21 mouse cellular contexts compared by ENCODE assay signal in genomic region chr9:13497016-13497415, GRCm38 (mm10). TPM values are rescaled to one million over a fixed set of nuclear protein-coding genes. Genes with fewer than 3 reads are reported as not detected.
DNase-seq lines count a peak whose midpoint lies in the region; ATAC-seq and TF ChIP-seq lines count a peak whose summit lies in the region.
"Had no signal": no experiment of that assay in that cellular context is flagged by ENCODE, and none has a peak within 500 bp of the region (broad histone marks: within the 10 kb centered on the region; RNA-seq: fewer than 3 reads in every experiment).

No protein-coding gene starts in this region.

- peak overlapping the region; percentile 46; the same call in 1 of the 2 replicates for H3K27ac ChIP-seq in kidney, adult 2 months (ENCODE audit: insufficient read depth, low read depth, low read length)
- H3K27ac ChIP-seq in heart, postnatal 0 days (ENCODE audit: low read depth): peak overlapping the region; percentile 82; the same call in 1 of the 2 replicates
- H3K27ac ChIP-seq: liver, embryonic 14.5 days had no signal

- H3K4me1 ChIP-seq in kidney, adult 2 months (ENCODE audit: control insufficient read depth, insufficient read depth, low read length): peaks cover 9% of the 10 kb centered on the region
- H3K4me1 ChIP-seq in heart, postnatal 0 days (ENCODE audit: control insufficient read depth, insufficient read depth): peaks cover 19% of the 10 kb centered on the region

- no peak overlapping the region for H3K4me2 ChIP-seq in heart, postnatal 0 days (ENCODE audit: low read depth, low read length)

- H3K9ac ChIP-seq in heart, postnatal 0 days (replicated peaks; ENCODE audit: low read depth, low read length): no peak overlapping the region
- H3K9ac ChIP-seq: liver, embryonic 14.5 days had no signal

- H3K27me3 ChIP-seq in kidney, adult 2 months (replicated peaks; ENCODE audit: control insufficient read depth, insufficient read depth, low read length): no peaks in the 10 kb centered on the region
- H3K27me3 ChIP-seq in heart, postnatal 0 days (ENCODE audit: control insufficient read depth, insufficient read depth, low read length): no peaks in the 10 kb centered on the region
- H3K27me3 ChIP-seq: CH12.LX had no signal

- H3K36me3 ChIP-seq in kidney, adult 2 months (ENCODE audit: control insufficient read depth, insufficient read depth, low read length): no peaks in the 10 kb centered on the region
- no peaks in the 10 kb centered on the region for H3K36me3 ChIP-seq in heart, postnatal 0 days (replicated peaks; ENCODE audit: control insufficient read depth, insufficient read depth, low read length)

- no peak for ATAC-seq in heart, postnatal 0 days (ENCODE audit: insufficient read depth, low read depth)
- ATAC-seq: forebrain, embryonic 14.5 days; intestine, postnatal 0 days had no signal

- no peak for TF ChIP-seq POLR2A in kidney, adult 2 months (IDR thresholded peaks at IDR 0.05; ENCODE audit: low read depth, low read length)

- no peaks in the 10 kb centered on the region for H3K9me3 ChIP-seq in heart, postnatal 0 days (replicated peaks; ENCODE audit: control insufficient read depth, low read length)

- 74% methylated on average over 3 of the region's 3 CpGs for WGBS in kidney, adult 2 months
- 58% methylated on average over 3 of the region's 3 CpGs for WGBS in heart, postnatal 0 days

- TF ChIP-seq CTCF in kidney, adult 2 months (conservative IDR thresholded peaks at IDR 0.05; ENCODE audit: insufficient read depth, insufficient read length, low read depth, low read length): no peak
- no peak for TF ChIP-seq CTCF in heart, postnatal 0 days (IDR thresholded peaks at IDR 0.05; ENCODE audit: low read depth)

- no peak for TF ChIP-seq EP300 in heart, postnatal 0 days (IDR thresholded peaks at IDR 0.05; ENCODE audit: low read depth)

- no peak overlapping the region for H3K4me3 ChIP-seq in kidney, adult 2 months (ENCODE audit: insufficient read depth, low read depth, low read length)
- no peak overlapping the region for H3K4me3 ChIP-seq in heart, postnatal 0 days (ENCODE audit: low read depth, low read length)

- no peak for DNase-seq in kidney, adult 2 months
- DNase-seq in kidney, adult 11 months: no peak
- peak; percentile 12 for DNase-seq in retina, embryonic 14.5 days (ENCODE audit: low spot score)
- no peak for DNase-seq in retina, postnatal 1 day
- no peak for DNase-seq in heart, postnatal 0 days (ENCODE audit: low spot score)
- DNase-seq in spleen, adult 12 weeks (ENCODE audit: low spot score): no peak
- no peak for DNase-seq in c-Kit-positive CD71-positive TER-119-positive erythroid progenitor cells, embryonic 14.5 days (ENCODE audit: low spot score)
- DNase-seq: cerebellum, adult 11-12 months; thymus, adult 18-20 months had no signal

RNA-seq across cellular contexts. Expression of gene Gm17571, which starts 50.5 kb away (rescaled TPM):
- polyA plus RNA-seq in kidney, adult 2 months (2012; rRNA removed): not detected in 2 replicates
- total RNA-seq in heart, postnatal 0 days (2014; rRNA removed; ENCODE audit: low replicate concordance): not detected in 2 replicates
- polyA plus RNA-seq in heart, postnatal 0 days (2015; fragmentation: Nextera tagmentation; extraction: Ambion mirVana): not detected in 2 replicates
- total RNA-seq: CH12.LX; common myeloid progenitor, adult 5-6 weeks; gastrocnemius, postnatal 10 days; layer of hippocampus, adult 8-10 months; left cerebral cortex, postnatal 25 days; megakaryocyte, adult 5-6 weeks had no signal
- polyA plus RNA-seq: embryonic facial prominence, embryonic 14.5 days; forebrain, embryonic 14.5 days; hindbrain, embryonic 11.5 days; intestine, postnatal 0 days; liver, embryonic 14.5 days; neural tube, embryonic 14.5 days had no signal
